Mouse (Mus musculus) cerebellum, postnatal 10 days (tissue): ENCODE results near the gene Opa3.

Source experiments
- DNase-seq, 2 experiments: peaks; one replicate each; pipeline ENCODE4 v3.0.0; 2021; ENCODE audit warnings: mixed read lengths in 2 of 2

Opa3 gene

GRCm38 (mm10) chr7:19252078-19252477 is 23.9 kb downstream of the Opa3 start:
- DNase-seq = no peak

- no peak for DNase-seq
Measured at GRCm38 (mm10) chr7:19253437-19253836, 25.3 kb downstream of the Opa3 start.

GRCm38 (mm10) chr7:19255395-19255794 is 27.3 kb downstream of the Opa3 start:
- DNase-seq = no peak

GRCm38 (mm10) chr7:19256567-19256966 is 28.4 kb downstream of the Opa3 start:
- DNase-seq = no peak

GRCm38 (mm10) chr7:19257390-19258022 is 29.4 kb downstream of the Opa3 start:
- peak; percentile 48 to 53 for DNase-seq

- no peak for DNase-seq
Measured at GRCm38 (mm10) chr7:19258336-19258735, 30.2 kb downstream of the Opa3 start.

- DNase-seq = peak; percentile 66 to 69
Measured at GRCm38 (mm10) chr7:19265147-19265546, 37.0 kb downstream of the Opa3 start.

- peak; percentile 57 to 60 for DNase-seq
Measured at GRCm38 (mm10) chr7:19265928-19266822, 38.0 kb downstream of the Opa3 start.

GRCm38 (mm10) chr7:19267051-19267450 is 38.9 kb downstream of the Opa3 start:
- no peak for DNase-seq

GRCm38 (mm10) chr7:19268993-19269681 is 41.0 kb downstream of the Opa3 start:
- DNase-seq = no peak

GRCm38 (mm10) chr7:19269721-19270441 is 41.7 kb downstream of the Opa3 start:
- peak; percentile 70 for DNase-seq

GRCm38 (mm10) chr7:19270509-19271237 is 42.5 kb downstream of the Opa3 start:
- peak; percentile 28 to 47 for DNase-seq

- peak; percentile 86 to 91 for DNase-seq
Measured at GRCm38 (mm10) chr7:19271238-19272172, 43.4 kb downstream of the Opa3 start, which contains the start of gene Vasp. Gene Vasp (minus strand): TSS chr7:19271817.

- peak; percentile 82 to 86 for DNase-seq
Measured at GRCm38 (mm10) chr7:19272173-19272764, 44.1 kb downstream of the Opa3 start.

GRCm38 (mm10) chr7:19276253-19276652 is 48.1 kb downstream of the Opa3 start:
- no peak for DNase-seq

- no peak for DNase-seq
Measured at GRCm38 (mm10) chr7:19279052-19279451, 50.9 kb downstream of the Opa3 start.

GRCm38 (mm10) chr7:19279581-19280114 is 51.5 kb downstream of the Opa3 start, which contains the start of gene Ppm1n:
Gene Ppm1n (minus strand): TSS chr7:19280064.
- peak; percentile 67 to 69 for DNase-seq

- DNase-seq = peak; percentile 67 to 75
Measured at GRCm38 (mm10) chr7:19281680-19282304, 53.7 kb downstream of the Opa3 start.

GRCm38 (mm10) chr7:19282385-19282784 is 54.3 kb downstream of the Opa3 start, which contains the start of gene Rtn2:
Gene Rtn2 (plus strand): TSS chr7:19282624.
- peak; percentile 97 to 98 for DNase-seq
